Mouse (Mus musculus): Measurements from ENCODE around the gene Poln. TPM values are rescaled to one million over a fixed set of nuclear protein-coding genes. Genes with fewer than 3 reads are reported as not detected.

Poln gene
- polyA plus RNA-seq, 1 experiment from 2014 or later, result 0.48 TPM

DNA sequence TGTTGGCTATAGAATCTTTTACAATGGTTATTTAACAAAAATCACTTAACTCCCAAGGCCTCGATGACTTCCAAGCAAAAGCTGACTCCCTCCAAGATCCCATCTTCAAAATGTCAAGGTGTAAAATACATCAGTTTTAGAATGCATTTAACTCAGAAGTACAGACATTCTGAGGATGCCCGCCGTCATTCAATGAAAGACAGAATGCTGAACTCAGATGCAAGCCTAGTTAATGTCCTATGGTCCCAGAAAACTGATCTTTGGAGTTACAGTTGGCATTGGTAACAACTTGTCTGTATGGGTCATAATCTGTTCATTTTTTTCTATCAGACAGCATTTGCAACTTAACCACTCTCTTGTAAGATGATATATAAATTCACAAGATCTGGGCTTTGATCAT, 706 bp upstream of the Poln start:
- 52% methylated on average over 3 of the region's 3 CpGs for WGBS (ENCODE audit: insufficient replicate concordance)
- Histone ChIP-seq H3K9me3 (replicated peaks) (no peaks in the 10 kb centered on the region), H3K9ac (peak overlapping the region; percentile 69), H3K36me3 (peaks cover 6% of the 10 kb centered on the region), H3K27me3 (replicated peaks) (no peaks in the 10 kb centered on the region), H3K4me1 (peaks cover 32% of the 10 kb centered on the region), H3K4me3 (peak overlapping the region; percentile 85), H3K4me2 (peak overlapping the region; percentile 77), H3K27ac (peak overlapping the region; percentile 86)
- ATAC-seq, result no peak

DNA sequence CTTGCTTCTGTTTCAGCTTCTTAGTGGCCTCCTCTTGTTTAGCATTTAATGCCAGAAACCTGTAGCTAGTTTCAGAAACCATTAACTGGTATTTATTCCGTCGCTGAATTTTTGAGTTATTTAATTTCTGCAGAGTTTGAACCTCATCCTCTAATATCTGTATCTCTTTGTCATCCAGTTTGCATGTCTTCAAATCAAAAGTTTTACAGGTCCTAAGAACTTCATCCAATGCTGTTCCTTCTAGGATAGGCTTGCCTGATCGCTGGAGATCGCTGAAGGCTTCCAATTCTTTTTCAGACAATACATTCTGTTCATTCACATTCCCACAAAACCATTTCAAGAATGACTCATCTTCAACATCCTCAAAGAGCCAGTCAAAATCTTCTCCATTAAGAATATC, 1.4 kb downstream of the Poln start:
- Histone ChIP-seq H3K36me3 (peaks cover 17% of the 10 kb centered on the region), H3K27me3 (replicated peaks) (no peaks in the 10 kb centered on the region), H3K4me3 (peak overlapping the region; percentile 40), H3K9ac (peak overlapping the region; percentile 53), H3K4me1 (peaks cover 39% of the 10 kb centered on the region), H3K9me3 (replicated peaks) (no peaks in the 10 kb centered on the region), H3K4me2 (peak overlapping the region; percentile 77), H3K27ac (no peak overlapping the region)
- WGBS (ENCODE audit: insufficient replicate concordance), result 75% methylated on average over 4 of the region's 4 CpGs
- ATAC-seq, result no peak

DNA sequence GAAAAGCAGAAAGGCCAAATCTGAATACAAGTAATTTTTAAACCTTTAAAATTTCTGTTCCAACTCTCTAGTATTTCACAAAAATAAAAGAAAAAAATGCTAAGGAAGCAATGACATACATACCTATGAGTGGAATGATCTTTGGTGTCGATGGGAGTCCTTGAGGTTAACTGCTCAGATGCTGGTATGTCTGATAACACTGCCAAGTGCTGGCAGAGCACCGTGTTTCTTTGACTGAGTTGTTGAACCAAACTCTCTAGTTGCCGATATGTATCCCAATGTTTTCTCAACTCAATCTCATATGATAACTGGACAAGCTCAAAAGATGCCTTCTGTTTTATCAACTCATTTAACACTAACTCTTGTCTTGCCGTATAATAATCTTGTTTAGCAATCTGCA, 3.5 kb downstream of the Poln start:
- H3K4me3 ChIP-seq, result peak overlapping the region; percentile 43
- no peaks in the 10 kb centered on the region for H3K9me3 ChIP-seq (replicated peaks)
- no peak overlapping the region for H3K27ac ChIP-seq
- peaks cover 41% of the 10 kb centered on the region for H3K4me1 ChIP-seq
- no peaks in the 10 kb centered on the region for H3K27me3 ChIP-seq (replicated peaks)
- peak overlapping the region; percentile 56 for H3K4me2 ChIP-seq
- peak overlapping the region; percentile 52 for H3K9ac ChIP-seq
- ATAC-seq, result no peak
- WGBS (ENCODE audit: insufficient replicate concordance), result 19% methylated on average over 4 of the region's 4 CpGs
- H3K36me3 ChIP-seq, result peaks cover 31% of the 10 kb centered on the region

DNA sequence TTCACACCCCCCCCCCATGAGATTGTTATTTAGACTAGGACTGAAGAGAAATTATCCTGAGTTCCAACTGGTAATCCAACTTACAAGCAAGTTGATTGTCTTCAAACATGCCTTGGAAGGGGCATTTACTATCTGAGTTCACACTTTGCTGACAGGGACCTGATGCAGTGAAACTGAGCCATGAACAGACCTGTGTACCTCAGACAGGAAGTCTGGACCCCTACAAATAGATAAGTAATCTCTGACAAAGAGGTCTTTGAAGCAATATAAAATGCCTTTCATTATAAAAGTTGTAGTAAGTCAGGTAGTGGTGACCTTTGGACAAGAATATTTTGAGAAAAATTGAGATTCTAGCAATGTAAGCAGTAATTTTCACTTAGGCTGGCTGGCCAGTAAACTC, 20.8 kb downstream of the Poln start:
- no peak for ATAC-seq
- no peaks in the 10 kb centered on the region for H3K27me3 ChIP-seq (replicated peaks)
- no peak overlapping the region for H3K4me2 ChIP-seq

DNA sequence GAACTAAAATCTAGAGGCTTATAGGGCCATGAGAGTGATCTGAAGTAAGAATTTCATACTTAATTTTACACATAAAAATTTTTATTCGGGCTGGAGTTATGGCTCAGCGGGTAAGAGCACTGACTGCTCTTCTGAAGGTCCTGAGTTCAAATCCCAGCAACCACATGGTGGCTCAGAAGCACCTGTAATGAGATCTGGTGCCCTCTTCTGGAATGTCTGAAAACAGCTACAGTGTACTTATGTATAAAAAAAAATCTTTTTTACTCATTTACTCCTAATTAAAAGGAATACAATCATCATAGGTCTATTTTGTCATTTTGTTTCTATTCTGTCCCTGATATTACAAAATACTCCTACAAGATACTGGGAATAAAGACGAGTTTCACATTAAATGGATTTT, 21.7 kb downstream of the Poln start:
- Histone ChIP-seq H3K27me3 (replicated peaks) (no peaks in the 10 kb centered on the region), H3K4me1 (no peaks in the 10 kb centered on the region), H3K9me3 (replicated peaks) (no peaks in the 10 kb centered on the region), H3K4me3 (no peak overlapping the region), H3K27ac (no peak overlapping the region), H3K4me2 (no peak overlapping the region), H3K36me3 (peaks cover 5% of the 10 kb centered on the region; the same call in 1 of the 2 replicates), H3K9ac (no peak overlapping the region)
- ATAC-seq, result no peak
- WGBS (ENCODE audit: insufficient replicate concordance), result 80% methylated on average over 3 of the region's 3 CpGs

More for the DNA sequence above, 20.8 kb downstream of the Poln start:
- Histone ChIP-seq H3K9me3 (replicated peaks) (no peaks in the 10 kb centered on the region), H3K4me1 (no peaks in the 10 kb centered on the region), H3K4me3 (no peak overlapping the region), H3K9ac (no peak overlapping the region), H3K27ac (no peak overlapping the region), H3K36me3 (peaks cover 9% of the 10 kb centered on the region)

DNA sequence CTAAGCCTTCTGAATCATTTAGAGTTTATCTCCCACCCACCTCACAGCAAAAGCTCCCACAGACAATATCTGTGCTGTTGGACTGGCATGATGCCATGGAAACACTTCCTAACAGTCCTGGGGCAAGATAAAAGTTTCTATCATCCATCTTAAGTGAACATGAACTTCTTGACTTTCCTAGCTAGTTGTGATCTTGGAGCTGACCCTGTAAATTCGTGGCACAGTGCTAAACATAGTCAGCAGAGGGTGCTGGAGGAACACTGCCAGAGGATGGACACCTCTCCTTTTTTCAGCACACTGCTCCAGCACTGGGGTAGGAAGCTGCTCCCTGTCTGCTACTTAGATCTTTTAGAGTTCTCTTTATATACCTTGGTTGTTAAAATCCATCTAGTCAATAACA, 29.5 kb downstream of the Poln start:
- Histone ChIP-seq H3K9me3 (replicated peaks) (no peaks in the 10 kb centered on the region), H3K4me2 (no peak overlapping the region), H3K36me3 (no peaks in the 10 kb centered on the region), H3K27me3 (replicated peaks) (no peaks in the 10 kb centered on the region), H3K4me1 (no peaks in the 10 kb centered on the region), H3K27ac (no peak overlapping the region), H3K4me3 (no peak overlapping the region), H3K9ac (no peak overlapping the region)
- ATAC-seq, result no peak
- 6% methylated on average over 1 of the region's 1 CpGs for WGBS (ENCODE audit: insufficient replicate concordance)

DNA sequence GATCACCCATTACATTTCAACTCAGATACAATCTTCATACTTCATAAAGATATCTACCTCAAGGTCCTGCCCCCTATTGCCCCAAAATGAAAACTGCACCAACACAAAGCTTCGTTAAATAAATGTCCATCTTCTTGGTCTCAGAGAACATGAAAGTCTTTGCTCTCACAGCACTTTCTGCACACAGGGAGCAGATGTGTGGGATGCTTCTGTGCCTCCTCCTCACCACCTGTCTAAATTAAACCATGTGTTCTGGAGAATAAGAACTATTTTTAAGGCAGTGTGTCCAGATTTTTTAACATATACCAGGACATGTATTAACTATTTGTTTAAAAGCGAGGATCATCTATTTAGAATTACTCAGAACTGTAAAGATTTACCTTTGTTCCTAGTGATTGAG, 36.5 kb downstream of the Poln start:
- ATAC-seq, result no peak
- Histone ChIP-seq H3K4me1 (no peaks in the 10 kb centered on the region), H3K9me3 (replicated peaks) (no peaks in the 10 kb centered on the region), H3K27me3 (replicated peaks) (no peaks in the 10 kb centered on the region), H3K4me2 (no peak overlapping the region), H3K27ac (no peak overlapping the region), H3K9ac (no peak overlapping the region), H3K4me3 (no peak overlapping the region), H3K36me3 (no peaks in the 10 kb centered on the region)
- WGBS (ENCODE audit: insufficient replicate concordance), result 64% methylated on average over 2 of the region's 2 CpGs

DNA sequence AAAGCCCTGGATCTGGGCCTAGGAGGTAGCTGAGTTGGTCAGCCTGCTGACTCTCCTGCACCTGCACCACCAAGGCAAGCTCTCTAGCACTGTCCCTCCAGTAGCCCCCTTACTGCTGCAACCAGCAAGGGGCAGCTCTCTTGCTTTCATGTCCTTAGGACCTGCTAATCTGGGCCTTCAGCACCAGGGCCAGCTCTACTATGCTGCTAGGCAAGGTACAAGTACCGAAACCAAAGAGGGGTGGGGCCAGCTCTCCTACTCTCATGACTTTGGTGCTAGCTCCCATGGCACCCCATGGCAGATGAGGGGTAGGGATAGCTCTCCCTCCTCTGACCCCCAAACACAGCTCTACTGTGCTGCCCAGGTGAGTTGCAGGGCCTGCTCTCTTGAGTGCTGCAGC, 45.1 kb downstream of the Poln start:
- Histone ChIP-seq H3K9me3 (replicated peaks) (no peaks in the 10 kb centered on the region), H3K36me3 (no peaks in the 10 kb centered on the region), H3K4me3 (no peak overlapping the region), H3K9ac (no peak overlapping the region), H3K4me1 (no peaks in the 10 kb centered on the region), H3K4me2 (no peak overlapping the region), H3K27me3 (replicated peaks) (no peaks in the 10 kb centered on the region), H3K27ac (no peak overlapping the region)
- WGBS (ENCODE audit: insufficient replicate concordance), result 16% methylated on average over 1 of the region's 1 CpGs
- ATAC-seq, result no peak

DNA sequence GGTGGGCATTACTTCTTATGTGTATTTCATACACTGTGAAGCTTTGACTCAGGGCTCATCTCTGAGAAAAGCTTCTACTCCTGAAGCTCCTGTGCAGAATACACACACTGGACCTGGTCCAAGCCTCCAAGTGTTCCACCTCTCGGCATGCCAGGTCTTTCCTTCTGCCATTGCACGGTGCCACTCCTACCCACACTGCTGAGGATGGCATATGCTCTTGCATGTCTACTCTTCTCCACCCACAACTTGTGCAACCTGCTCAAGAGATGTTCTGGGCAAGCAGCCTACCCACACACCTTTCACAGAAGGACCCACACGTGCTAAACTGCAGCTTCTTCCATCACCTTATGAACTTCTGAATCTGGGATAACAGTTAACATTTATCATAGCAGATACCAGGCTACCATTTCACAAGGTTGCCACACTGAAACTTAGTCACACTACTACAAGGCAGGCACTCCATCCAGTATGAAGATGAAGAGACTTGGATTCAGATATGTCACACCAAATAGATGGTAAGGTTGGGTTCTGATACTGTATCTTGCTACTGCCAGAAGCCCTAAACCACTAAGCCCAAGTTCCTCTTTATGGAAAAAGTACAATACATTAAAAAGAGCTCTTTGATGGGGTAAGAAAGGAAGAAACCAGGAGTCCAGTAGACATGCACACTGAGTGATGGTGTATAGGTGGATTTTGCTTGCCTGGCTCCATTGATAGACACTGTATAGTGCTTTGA, 50.0 kb downstream of the Poln start:
- Histone ChIP-seq H3K27ac (no peak overlapping the region), H3K9ac (no peak overlapping the region), H3K9me3 (replicated peaks) (no peaks in the 10 kb centered on the region), H3K27me3 (replicated peaks) (no peaks in the 10 kb centered on the region), H3K4me3 (no peak overlapping the region), H3K36me3 (no peaks in the 10 kb centered on the region), H3K4me1 (no peaks in the 10 kb centered on the region), H3K4me2 (no peak overlapping the region)
- WGBS (ENCODE audit: insufficient replicate concordance), result 62% methylated on average over 3 of the region's 3 CpGs
- no peak for ATAC-seq

DNA sequence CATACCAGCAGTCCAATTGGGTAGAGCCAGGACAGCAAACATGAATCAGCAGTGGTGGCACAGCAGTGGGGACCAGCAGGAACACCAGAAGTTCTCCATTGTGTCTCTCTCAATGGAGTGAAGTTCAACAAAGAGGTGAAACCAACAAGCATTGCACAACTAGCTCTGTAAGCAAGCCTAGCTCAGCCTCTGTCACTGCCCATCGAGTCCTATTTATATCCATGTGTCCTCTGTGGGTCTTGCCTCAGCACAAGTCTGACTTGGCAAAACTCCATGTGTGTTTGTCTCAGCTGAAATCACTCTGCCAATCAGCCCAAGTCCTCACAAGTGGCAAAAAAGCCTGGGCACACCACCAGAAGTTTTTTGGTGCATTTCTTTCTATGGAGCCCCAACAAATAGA, 63.6 kb downstream of the Poln start:
- 36% methylated on average over 1 of the region's 1 CpGs for WGBS (ENCODE audit: insufficient replicate concordance)
- Histone ChIP-seq H3K4me1 (no peaks in the 10 kb centered on the region), H3K36me3 (no peaks in the 10 kb centered on the region), H3K4me3 (no peak overlapping the region), H3K4me2 (no peak overlapping the region), H3K9me3 (replicated peaks) (no peaks in the 10 kb centered on the region), H3K27ac (no peak overlapping the region), H3K9ac (no peak overlapping the region), H3K27me3 (replicated peaks) (no peaks in the 10 kb centered on the region)
- ATAC-seq, result no peak

DNA sequence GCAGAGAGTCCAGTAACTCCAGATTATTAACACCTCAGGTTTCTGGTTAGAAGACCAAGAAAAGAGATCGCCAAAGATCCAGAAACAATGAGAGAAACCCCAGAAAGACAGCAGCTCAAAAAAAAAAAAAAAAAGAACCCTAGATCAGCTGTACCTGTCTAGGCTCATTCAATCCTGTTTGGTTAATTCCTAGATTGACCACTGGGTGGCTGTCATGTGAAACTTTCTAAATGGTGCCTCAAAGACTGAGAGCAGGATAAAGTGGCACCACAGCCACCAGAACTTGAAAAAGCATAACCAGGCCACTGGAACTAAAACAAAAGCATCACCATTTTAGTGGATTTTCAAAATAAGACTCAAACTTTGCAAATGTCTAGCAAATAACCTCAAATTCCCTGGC, 71.9 kb downstream of the Poln start:
- H3K27ac ChIP-seq, result no peak overlapping the region
- no peak overlapping the region for H3K9ac ChIP-seq
- H3K4me2 ChIP-seq, result no peak overlapping the region
- no peaks in the 10 kb centered on the region for H3K36me3 ChIP-seq
- no peak for ATAC-seq
- peaks cover 4% of the 10 kb centered on the region; the same call in 1 of the 2 replicates for H3K27me3 ChIP-seq (replicated peaks)
- 0% methylated on average over 1 of the region's 1 CpGs for WGBS (ENCODE audit: insufficient replicate concordance)
- H3K9me3 ChIP-seq (replicated peaks), result no peaks in the 10 kb centered on the region
- no peak overlapping the region for H3K4me3 ChIP-seq
- no peaks in the 10 kb centered on the region for H3K4me1 ChIP-seq

DNA sequence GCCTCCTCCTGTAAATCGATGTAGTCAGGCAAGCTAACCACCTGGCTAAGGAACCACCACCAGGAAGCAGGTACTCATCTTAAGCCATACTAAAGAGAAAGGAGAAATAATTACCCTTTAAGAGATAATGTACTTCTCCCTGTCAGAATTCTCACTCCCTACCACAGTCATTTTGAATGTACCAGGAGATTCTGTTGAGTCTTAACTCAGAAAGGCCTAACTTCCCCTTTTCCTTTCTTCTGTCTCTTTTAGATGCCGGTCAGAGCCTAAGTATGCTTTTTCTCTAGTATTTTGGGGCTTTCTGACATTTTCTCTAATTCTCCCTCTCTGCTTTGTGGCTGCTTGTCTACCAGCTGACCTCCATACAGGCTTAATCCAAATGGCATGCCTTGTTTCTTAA, 76.2 kb downstream of the Poln start:
- H3K4me3 ChIP-seq, result no peak overlapping the region
- no peaks in the 10 kb centered on the region for H3K4me1 ChIP-seq
- H3K9me3 ChIP-seq (replicated peaks), result no peaks in the 10 kb centered on the region
- no peak overlapping the region for H3K9ac ChIP-seq
- H3K4me2 ChIP-seq, result no peak overlapping the region
- no peaks in the 10 kb centered on the region for H3K36me3 ChIP-seq
- no peak overlapping the region for H3K27ac ChIP-seq
- 52% methylated on average over 2 of the region's 2 CpGs for WGBS (ENCODE audit: insufficient replicate concordance)
- no peak for ATAC-seq
- peaks cover 4% of the 10 kb centered on the region; the same call in 1 of the 2 replicates for H3K27me3 ChIP-seq (replicated peaks)

DNA sequence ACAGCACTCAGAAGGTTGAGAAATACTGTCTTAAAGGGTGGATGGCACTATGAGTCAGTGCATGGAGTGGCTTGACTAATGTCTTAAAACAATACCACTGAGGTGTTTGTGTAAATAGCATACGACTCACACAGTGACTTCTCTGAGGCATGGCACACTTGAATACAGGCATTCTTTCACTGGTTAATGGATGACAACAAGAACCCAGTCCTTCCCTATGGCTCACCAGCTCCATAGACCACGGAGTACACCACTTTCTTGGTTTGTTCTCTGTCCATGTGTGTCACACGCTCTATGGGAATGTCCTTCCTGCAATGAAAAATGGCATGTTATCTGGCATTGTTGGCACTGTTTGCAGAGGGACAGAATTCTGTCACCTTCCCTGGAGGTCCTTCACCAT, 136.7 kb downstream of the Poln start:
- WGBS (ENCODE audit: insufficient replicate concordance), result 54% methylated on average over 3 of the region's 3 CpGs
- Histone ChIP-seq H3K9ac (no peak overlapping the region), H3K9me3 (replicated peaks) (no peaks in the 10 kb centered on the region), H3K4me3 (no peak overlapping the region), H3K4me2 (no peak overlapping the region), H3K27me3 (replicated peaks) (no peaks in the 10 kb centered on the region), H3K4me1 (no peaks in the 10 kb centered on the region), H3K27ac (no peak overlapping the region), H3K36me3 (no peaks in the 10 kb centered on the region)
- no peak for ATAC-seq
